Mouse (Mus musculus) gastrocnemius, adult 18-20 months (tissue): ENCODE measurements around the gene Cd52. TPM values are rescaled to one million over a fixed set of nuclear protein-coding genes. Genes with fewer than 3 reads are reported as not detected.

Experiments used
- DNase-seq: peaks from one replicate; pipeline ENCODE4 v3.0.0; 2021; ENCODE audit warnings: low spot score
- total RNA-seq, 2 experiments: library from RNA; stranded (reverse); gene quantifications; 2 replicates each; pipeline ENCODE4 v1.2.3; 2021

The Cd52 gene
- total RNA-seq, 2 experiments from 2014 or later = 0.84 to 1.00 TPM

GRCm38 (mm10) chr4:134119644-134120043 lies 24.8 kb upstream of the Cd52 start:
- no peak for DNase-seq

GRCm38 (mm10) chr4:134119042-134119441 lies 24.2 kb upstream of the Cd52 start:
- no peak for DNase-seq

- DNase-seq = no peak
These were observed 23.4 kb upstream of the Cd52 start for GRCm38 (mm10) chr4:134118126-134118800.

GRCm38 (mm10) chr4:134117012-134117411 lies 22.1 kb upstream of the Cd52 start:
- DNase-seq = no peak

GRCm38 (mm10) chr4:134116501-134116900 lies 21.6 kb upstream of the Cd52 start:
- DNase-seq = no peak

GRCm38 (mm10) chr4:134115215-134116144 lies 20.6 kb upstream of the Cd52 start:
- DNase-seq = no peak

GRCm38 (mm10) chr4:134114038-134114437 lies 19.2 kb upstream of the Cd52 start:
- no peak for DNase-seq

- DNase-seq = no peak
These were observed 18.6 kb upstream of the Cd52 start for GRCm38 (mm10) chr4:134113356-134113994.

- no peak for DNase-seq
These were observed 17.5 kb upstream of the Cd52 start for GRCm38 (mm10) chr4:134112403-134112802.

GRCm38 (mm10) chr4:134110653-134111052 lies 15.8 kb upstream of the Cd52 start:
- DNase-seq = no peak

GRCm38 (mm10) chr4:134108196-134108595 lies 13.3 kb upstream of the Cd52 start:
- DNase-seq = no peak

GRCm38 (mm10) chr4:134107730-134108129 lies 12.8 kb upstream of the Cd52 start:
- no peak for DNase-seq

GRCm38 (mm10) chr4:134106105-134106504 lies 11.2 kb upstream of the Cd52 start:
- DNase-seq = no peak

- DNase-seq = no peak
These were observed 7.8 kb upstream of the Cd52 start for GRCm38 (mm10) chr4:134102742-134103119.

GRCm38 (mm10) chr4:134101979-134102741 lies 7.3 kb upstream of the Cd52 start, which contains the start of gene Ubxn11:
Gene Ubxn11, plus strand, starts transcription at chr4:134102570.
- peak; percentile 91 for DNase-seq

- DNase-seq = no peak
These were observed 5.4 kb upstream of the Cd52 start for GRCm38 (mm10) chr4:134100245-134100644.

GRCm38 (mm10) chr4:134098628-134099027 lies 3.7 kb upstream of the Cd52 start:
- DNase-seq = no peak

- no peak for DNase-seq
These were observed 2.2 kb upstream of the Cd52 start for GRCm38 (mm10) chr4:134097015-134097608.

GRCm38 (mm10) chr4:134096120-134096519 lies 1.2 kb upstream of the Cd52 start:
- no peak for DNase-seq

- no peak for DNase-seq
These were observed 798 bp downstream of the Cd52 start for GRCm38 (mm10) chr4:134094004-134094564.
